Mouse (Mus musculus) thymus, postnatal 10 days (tissue): Measurements from ENCODE around the gene N4bp3.
A peak's percentile ranks its signal among the peaks of the same experiment; 100 is the strongest.
"Not testable (repeated sequence)": the region's sequence is repeated elsewhere in the genome, so short reads cannot be mapped to it uniquely, and the experiment has no call there.

Experiments used
- DNase-seq, 2 experiments: peaks; one replicate each; pipeline ENCODE4 v3.0.0; 2021; ENCODE audit warnings: low spot score in 2 of 2

Gene N4bp3

DNA sequence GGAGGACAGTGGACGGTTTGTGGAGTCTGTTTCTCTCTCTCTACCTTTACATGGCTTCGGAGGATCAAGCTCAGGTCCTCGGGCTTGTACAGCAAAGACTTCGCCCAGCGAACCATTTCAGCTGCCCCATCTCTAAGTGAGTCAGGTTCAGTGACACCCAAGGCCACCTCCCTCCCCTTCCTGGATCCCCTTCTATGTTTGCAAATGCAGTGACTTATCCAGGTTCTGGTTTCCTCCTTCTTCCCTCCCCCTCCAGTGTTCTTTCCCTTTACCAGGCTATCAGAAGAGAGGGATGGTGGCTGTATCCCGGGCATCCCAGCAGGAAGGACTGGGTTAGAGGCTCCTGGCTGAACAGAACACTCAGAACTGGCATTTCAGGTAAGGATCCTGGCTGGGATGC, 3.1 kb upstream of the N4bp3 start:
- DNase-seq, result no peak

DNA sequence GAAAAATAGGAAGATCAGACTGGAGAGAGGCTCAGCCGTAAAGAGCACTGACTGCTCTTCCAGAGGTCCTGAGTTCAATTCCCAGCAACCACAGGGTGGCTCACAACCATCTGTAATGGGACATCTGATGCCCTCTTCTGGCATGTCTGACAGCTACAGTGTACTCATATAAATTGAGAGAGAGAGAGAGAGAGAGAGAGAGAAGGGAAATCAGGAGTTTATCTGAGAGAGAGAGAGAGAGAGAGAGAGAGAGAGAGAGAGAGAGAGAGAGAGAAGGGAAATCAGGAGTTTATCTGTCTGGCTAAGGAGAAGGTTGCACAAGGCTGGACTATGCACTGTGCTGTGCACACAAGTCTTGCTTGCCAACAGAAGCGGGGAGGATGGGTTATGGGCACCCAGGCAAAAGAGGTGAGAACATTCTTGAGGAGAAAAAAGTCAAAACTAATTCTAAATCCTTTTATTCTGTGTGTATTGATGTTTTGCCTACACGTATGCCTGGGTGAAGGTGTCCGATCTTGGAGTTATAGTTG, 2.3 kb upstream of the N4bp3 start:
- DNase-seq, result no peak

GRCm38 (mm10) chr11:51650261-51650660, 381 bp downstream of the N4bp3 start:
- DNase-seq, result peak; percentile 41 to 48

- DNase-seq, result peak in 1 of 2 experiments; percentile 33
Observed at GRCm38 (mm10) chr11:51649889-51650199, 798 bp downstream of the N4bp3 start.

- no peak for DNase-seq
Observed at GRCm38 (mm10) chr11:51649111-51649888, 1.3 kb downstream of the N4bp3 start.

DNA sequence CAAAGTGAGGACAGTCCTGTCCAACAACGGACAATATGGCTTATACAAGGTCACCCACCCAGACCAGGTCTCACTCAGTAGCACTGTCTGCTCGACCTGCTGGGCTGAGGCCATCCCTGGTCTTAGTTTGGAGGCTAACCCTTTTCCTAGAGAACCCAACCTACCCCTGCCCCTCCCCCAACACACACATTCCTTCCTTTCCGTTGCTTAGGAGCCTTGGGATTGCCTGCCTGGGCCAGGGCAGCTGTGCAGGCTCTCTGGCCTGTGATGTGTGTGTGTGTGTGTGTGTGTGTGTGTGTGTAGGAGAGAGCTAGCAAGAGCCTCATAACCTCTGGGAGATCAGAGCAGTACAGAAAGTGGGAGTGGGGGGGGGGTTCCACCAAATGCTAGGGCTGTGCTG, 2.1 kb downstream of the N4bp3 start:
- no peak for DNase-seq

- DNase-seq, result peak; percentile 37 to 38
Observed at GRCm38 (mm10) chr11:51646751-51647667, 3.6 kb downstream of the N4bp3 start.

- no peak for DNase-seq
Observed at GRCm38 (mm10) chr11:51646245-51646644, 4.4 kb downstream of the N4bp3 start.

DNA sequence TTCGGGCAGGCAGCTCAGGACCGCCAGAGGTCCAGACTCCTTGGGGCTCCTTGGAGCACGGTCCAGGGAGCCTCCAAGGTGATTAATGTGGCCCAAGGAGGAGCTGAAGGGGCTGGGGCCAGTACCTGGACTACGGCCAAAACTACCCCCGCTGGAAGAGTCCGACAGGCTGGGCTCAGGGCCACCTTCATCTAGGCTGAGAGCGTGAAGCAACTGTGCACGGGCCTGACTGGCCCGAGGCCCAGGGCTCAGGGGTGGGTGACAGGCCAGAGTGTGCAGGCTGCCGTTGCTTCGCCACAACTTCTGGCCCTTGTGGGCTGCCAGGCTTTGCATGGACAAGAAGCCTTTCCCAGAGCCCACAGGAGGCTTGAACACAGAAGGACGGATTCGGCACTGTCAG, 5.3 kb downstream of the N4bp3 start:
- no peak for DNase-seq

DNA sequence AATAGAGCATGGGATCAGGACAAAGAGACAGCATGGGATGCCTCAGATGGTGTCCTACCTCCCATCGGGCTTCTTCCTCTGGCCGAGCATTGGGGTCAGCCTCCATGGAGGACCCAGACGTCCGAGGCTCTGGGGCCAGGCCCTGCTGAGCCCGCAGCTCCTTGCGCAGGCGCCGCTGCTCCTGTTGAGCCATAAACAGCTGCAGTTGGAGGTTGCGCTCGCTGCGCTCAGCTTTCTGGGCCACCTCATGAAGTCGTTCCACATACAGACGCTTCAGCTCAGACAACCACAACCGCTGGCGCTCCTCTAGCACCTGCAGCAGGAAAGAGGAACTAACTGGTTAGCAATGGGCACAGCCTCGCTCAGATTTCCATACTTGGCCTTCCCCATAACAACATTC, 6.4 kb downstream of the N4bp3 start:
- DNase-seq, result peak; percentile 83 to 88

GRCm38 (mm10) chr11:51643761-51644160, 6.9 kb downstream of the N4bp3 start:
- DNase-seq, result peak; percentile 70 to 74

GRCm38 (mm10) chr11:51643202-51643601, 7.4 kb downstream of the N4bp3 start:
- DNase-seq, result peak in 1 of 2 experiments; percentile 33

DNA sequence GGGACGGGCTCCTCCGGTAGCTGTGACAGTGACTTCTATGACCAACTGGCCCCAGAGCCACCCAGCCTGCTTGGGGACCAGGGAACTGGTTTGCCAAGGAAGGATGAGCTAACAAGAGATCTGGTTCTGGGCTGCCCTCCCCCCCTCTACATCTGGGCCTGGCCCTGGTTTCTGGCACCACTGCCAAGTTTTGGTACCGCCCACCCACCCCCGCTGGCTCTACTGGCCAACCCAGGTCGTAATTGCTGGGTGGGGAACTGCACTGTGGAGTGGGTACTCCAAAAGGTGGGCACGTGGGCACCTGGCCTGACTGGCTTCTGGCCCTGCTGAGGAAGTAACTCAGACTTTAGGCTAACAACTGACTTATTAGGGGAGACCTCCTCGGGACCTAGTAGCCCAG, 9.9 kb downstream of the N4bp3 start:
- DNase-seq, result no peak

DNA sequence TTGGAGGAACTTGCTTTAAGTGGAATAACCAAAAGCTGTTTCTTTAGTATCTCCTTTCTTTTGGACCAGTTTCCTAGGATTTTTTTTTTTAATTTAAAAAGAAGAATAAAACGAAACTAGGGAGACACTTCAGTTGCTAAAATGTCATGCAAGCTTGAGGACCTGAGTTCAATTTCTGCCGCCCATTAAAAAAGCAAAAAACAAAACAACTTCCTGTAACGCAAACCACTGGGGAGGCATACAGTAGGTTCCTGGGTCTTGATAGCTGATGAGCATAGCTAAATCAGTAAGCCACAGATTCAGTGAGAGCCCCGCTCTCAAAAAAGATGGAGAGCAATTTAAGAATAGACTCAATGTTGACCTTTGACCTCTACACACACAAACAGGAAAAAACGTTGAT, 12.1 kb downstream of the N4bp3 start:
- no peak for DNase-seq

DNA sequence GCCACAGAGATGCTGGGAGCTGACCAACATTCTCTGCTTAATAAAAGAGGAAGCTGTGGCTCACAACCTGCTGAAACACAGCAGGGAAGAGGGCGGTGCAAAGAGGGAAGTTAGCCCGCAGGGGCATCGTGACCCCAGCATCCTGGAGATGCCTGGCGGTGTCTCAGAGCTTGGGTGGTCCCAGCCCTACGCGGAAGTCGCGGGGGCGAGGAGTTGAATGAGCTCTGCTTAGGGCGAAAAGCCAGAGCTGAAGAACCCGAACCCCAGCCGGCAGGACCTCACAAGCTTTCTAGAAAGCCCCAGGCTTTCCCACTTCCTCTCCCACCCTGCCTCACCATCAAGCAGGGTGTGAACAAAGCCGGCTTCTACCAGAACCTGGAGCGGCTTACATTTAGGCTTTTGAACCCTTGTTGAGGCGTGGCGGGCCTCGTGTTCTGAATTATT, 12.6 kb downstream of the N4bp3 start:
- peak; percentile 70 for DNase-seq

GRCm38 (mm10) chr11:51636323-51636684, 14.3 kb downstream of the N4bp3 start:
- peak; percentile 76 to 81 for DNase-seq

DNA sequence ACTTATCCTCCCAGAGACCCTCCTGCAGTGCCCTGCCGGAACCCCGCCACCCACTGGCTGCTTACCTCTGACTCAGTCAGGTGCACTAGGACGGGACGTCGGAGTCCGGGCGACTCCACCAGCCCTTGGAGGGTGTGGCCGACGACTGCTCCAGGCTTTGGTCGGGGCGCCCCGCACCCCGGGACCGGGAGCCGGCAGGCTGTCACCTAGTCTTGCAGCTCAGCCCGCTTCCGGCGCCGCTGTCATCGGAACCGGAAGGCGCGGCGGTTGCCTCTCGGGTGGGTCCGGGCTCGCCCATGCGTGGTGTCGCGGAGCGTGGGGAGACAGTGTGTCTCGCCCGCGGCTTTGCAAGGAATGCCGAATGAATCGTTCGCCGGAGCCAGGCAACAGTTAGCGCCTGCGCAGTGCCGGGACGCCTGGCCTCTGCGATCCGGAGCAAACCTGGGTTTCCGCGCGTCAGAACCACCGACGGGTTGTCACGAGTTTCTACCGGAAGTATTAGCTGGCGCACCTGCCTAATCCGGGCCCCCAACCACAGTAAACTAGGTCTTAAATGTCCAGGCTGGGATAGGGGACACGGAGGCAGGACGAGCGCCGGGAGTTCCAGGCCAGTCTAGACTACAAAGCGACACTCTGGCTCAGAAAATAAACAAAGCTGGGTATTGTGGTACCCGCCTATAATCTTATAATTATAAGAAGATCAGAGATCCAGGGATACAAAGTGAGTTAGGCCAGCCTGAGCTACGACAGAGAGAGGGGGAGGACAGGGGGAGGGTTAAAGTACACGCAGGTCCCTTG, 14.9 kb downstream of the N4bp3 start, which contains the start of gene Rmnd5b:
TSS of gene Rmnd5b (minus strand) at position 372 of the 798 bp plus-strand sequence.
- DNase-seq, result peak; percentile 82 to 84

- no peak for DNase-seq
Observed at GRCm38 (mm10) chr11:51635127-51635524, 15.5 kb downstream of the N4bp3 start.

DNA sequence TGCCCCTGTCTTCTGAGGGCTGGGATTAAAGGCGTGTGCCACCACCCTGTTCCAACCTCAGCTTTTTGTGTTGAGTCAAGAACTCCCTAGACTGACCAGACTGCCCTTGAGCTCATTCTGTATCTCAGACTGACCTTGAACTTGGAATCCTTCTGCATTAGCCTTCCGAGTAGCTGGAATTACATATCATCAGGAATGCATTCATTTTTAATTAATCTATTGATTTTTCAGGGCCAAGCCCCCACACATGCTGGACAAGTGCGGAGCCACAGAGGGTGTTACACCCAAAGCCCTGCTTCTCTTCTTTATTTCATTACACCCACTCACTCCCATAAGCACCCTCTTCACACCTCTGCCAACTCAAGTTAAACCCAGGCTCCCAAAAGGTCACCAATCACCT, 16.9 kb downstream of the N4bp3 start:
- no peak for DNase-seq

DNA sequence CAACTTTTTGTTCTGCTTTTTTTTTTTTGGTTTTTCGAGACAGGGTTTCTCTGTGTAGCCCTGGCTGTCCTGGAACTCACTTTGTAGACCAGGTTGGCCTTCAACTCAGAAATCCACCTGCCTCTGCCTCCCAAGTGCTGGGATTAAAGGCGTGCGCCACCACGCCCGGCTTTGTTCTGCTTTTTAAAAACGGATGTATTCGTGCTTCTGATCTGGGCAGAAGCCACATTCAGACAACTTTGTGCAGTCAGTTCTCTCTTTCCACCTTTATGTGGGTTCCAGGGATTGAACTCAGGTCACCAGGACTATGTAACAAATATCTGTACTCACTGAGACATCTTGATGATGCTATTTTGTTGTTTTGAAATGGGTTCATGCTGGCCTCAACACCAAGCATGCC, 17.4 kb downstream of the N4bp3 start:
- not testable (repeated sequence) for DNase-seq

DNA sequence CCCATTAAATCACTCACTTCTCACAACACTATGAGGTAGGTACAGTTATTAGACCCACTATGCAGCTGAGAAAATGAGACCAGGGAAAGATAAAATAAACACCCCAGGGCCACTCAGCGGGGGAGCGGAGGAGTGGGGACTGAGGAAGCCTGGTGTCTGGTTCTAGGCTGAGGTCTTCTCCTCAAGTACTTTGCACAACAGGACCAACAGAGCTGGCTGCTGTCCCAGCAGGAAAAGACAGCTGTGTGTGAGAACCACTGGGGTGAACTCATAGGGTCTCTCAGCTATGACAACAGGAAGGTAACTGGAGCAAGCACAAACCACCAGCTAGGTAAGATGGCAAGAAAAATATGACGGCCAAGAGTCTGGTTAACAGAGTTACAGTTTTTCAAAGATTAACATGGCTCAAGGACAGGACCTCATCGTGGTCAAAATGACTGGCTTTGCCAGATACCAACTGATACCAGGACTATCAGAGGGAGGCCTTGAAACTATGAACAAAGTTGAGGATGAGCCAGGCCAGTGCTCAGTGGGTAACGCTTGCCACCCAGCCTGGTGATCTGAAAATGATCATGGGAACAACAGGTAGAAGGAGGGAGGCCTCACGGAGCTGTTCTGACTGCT, 18.4 kb downstream of the N4bp3 start:
- no peak for DNase-seq
